Mouse (Mus musculus) urinary bladder, postnatal 14 days (tissue): ENCODE data around the gene Evx2.
A peak's percentile ranks its signal among the peaks of the same experiment; 100 is the strongest.

ENCODE experiments used
- DNase-seq: peaks from one replicate; pipeline ENCODE4 v3.0.0; 2021; ENCODE audit warnings: low spot score

The Evx2 gene

GRCm38 (mm10) chr2:74659507-74660005, at the start of gene Evx2:
Evx2 (minus strand) TSS chr2:74659557.
- DNase-seq: no peak

GRCm38 (mm10) chr2:74708676-74709075, 49.3 kb upstream of the Evx2 start:
- peak; percentile 38 for DNase-seq

GRCm38 (mm10) chr2:74707599-74707998, 48.2 kb upstream of the Evx2 start:
- no peak for DNase-seq

DNA sequence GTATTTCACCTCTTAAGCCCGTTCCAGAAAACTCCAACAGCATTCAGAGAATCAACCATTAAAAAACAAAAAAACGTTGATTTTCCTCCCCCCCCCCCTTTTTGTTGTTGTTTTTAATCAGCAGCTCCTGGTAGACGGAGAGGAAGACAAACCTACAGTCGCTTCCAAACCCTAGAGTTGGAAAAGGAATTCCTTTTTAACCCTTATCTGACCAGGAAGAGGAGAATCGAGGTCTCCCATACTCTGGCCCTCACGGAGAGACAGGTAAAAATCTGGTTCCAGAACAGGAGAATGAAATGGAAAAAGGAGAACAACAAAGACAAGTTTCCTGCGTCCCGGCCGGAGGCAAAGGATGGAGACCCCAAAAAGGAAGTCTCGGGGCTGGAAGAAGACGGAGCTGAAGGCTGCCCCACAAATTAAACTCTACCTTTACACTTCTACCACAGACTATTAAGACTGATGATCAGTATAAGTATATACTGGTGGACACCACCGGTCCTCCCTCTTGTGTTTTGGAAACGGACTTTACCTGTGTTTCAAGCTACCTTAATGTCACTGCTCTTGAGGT, 47.1 kb upstream of the Evx2 start:
- no peak for DNase-seq

GRCm38 (mm10) chr2:74705467-74706089, 46.2 kb upstream of the Evx2 start:
- DNase-seq: peak; percentile 70

- DNase-seq: peak; percentile 53
These were observed 45.7 kb upstream of the Evx2 start for GRCm38 (mm10) chr2:74704999-74705466.

GRCm38 (mm10) chr2:74704393-74704998, 45.1 kb upstream of the Evx2 start, which contains the start of gene Hoxd8:
Hoxd8 (plus strand) TSS chr2:74704615.
- peak; percentile 88 for DNase-seq

- no peak for DNase-seq
These were observed 44.5 kb upstream of the Evx2 start for GRCm38 (mm10) chr2:74703720-74704392.

DNA sequence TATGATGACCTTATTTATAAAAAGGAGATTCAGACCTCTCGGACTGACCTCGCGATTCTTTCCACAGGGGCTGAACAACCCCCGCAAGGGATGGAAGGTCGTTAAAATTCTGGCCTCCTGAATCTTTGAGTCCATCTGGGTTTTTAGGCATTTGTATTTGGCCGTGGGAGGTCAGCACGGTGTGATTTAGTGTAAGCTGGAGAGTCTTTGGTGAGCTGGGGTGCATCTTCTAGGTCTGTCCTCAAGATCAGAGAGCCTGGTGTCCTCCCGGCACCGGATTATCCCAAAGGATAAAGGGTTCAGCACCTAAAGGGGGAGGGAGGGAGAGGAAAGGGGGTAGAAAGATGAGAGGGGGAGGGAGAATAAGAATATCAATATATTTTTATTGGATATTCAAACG, 44.0 kb upstream of the Evx2 start:
- DNase-seq: no peak

GRCm38 (mm10) chr2:74702820-74703219, 43.5 kb upstream of the Evx2 start:
- no peak for DNase-seq

GRCm38 (mm10) chr2:74701949-74702819, 42.8 kb upstream of the Evx2 start:
- DNase-seq: peak; percentile 85

- DNase-seq: no peak
These were observed 41.3 kb upstream of the Evx2 start for GRCm38 (mm10) chr2:74700546-74701112.

DNA sequence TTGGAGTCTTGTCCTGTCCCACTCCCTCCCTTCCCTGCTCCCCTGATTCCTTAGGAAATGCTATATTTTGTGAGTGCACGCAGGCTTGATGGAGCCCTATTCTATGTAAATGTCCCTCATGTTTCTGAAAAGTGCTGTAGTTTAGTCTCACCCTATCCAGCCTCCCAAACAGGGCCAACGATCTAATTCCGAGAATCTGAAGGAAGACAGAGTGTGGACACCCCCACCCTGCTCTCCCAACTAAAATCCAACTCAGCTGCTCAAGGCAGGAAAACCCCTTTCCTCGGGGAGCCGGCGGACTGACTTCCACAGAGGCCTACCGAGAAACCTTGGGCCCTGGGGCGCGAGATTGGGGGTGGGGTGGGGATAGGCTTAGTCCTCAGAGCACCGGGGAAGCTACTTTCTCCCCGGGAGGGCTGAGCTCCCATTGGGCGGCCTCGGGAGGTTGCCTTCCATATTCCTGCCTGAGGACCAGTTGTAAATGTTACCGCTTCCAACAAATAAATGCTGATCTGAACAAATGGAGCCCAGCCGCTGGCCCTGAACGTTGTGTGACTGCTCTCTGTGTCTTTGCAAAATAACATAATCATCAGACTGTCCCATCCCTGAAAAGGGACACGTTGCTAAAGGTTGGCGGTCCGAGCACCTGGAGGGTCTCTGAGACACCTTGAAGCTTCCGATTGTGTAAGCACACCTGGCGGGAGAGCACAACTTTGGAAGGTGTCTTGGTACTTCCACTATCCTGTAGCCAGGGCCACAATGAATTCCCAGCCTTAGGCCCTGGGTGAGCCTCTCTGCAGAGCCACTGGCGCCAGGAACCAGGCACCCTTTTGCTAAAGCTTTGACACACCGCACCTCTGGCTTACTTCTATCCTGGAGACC, 40.5 kb upstream of the Evx2 start:
- DNase-seq: no peak

DNA sequence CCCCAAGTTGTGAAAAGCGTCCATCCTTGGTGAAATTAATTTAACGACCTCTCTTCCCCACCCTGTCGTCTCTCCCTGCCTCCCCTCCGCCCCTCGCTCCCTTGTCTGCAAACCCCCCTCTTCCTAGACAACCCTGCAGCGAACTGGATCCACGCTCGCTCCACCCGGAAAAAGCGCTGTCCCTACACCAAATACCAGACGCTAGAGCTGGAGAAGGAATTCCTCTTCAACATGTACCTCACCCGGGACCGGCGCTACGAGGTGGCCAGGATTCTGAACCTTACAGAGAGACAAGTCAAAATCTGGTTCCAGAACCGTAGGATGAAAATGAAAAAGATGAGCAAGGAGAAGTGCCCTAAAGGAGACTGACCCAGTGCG, 39.7 kb upstream of the Evx2 start:
- DNase-seq: no peak

DNA sequence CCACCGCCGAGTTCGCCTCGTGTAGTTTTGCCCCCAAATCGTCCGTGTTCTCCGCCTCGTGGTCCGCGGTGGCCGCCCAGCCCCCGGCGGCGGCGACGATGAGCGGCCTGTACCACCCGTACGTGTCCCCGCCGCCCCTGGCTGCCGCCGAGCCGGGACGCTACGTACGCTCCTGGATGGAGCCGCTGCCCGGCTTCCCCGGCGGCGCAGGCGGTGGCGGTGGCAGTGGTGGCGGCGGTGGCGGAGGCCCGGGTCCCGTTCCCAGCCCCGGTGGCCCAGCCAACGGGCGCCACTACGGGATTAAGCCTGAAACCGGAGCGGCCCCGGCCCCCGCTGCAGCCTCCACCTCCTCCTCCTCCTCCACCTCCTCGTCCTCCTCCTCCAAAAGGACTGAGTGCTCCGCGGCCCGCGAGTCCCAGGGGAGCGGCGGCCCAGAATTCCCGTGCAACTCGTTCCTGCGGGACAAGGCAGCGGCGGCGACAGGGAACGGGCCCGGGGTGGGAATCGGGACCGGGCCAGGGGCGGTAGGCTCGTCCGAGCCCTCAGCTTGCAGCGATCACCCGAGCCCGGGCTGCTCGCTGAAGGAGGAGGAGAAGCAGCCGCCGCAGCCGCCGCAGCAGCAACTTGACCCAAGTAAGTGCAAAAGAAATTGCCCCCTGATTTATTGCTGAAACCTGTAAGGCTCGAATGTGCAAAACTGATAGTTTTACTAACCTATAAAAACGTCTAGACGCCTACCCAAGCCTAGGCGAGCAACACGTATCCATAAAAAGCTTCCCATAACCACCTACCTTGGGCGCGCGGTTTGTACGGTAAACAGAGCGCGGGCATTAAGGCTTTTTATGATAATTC, 39.1 kb upstream of the Evx2 start:
- peak; percentile 53 for DNase-seq

GRCm38 (mm10) chr2:74697567-74698121, 38.3 kb upstream of the Evx2 start, which contains the start of gene Hoxd9:
Hoxd9 (plus strand) TSS chr2:74697727.
- DNase-seq: peak; percentile 79

DNA sequence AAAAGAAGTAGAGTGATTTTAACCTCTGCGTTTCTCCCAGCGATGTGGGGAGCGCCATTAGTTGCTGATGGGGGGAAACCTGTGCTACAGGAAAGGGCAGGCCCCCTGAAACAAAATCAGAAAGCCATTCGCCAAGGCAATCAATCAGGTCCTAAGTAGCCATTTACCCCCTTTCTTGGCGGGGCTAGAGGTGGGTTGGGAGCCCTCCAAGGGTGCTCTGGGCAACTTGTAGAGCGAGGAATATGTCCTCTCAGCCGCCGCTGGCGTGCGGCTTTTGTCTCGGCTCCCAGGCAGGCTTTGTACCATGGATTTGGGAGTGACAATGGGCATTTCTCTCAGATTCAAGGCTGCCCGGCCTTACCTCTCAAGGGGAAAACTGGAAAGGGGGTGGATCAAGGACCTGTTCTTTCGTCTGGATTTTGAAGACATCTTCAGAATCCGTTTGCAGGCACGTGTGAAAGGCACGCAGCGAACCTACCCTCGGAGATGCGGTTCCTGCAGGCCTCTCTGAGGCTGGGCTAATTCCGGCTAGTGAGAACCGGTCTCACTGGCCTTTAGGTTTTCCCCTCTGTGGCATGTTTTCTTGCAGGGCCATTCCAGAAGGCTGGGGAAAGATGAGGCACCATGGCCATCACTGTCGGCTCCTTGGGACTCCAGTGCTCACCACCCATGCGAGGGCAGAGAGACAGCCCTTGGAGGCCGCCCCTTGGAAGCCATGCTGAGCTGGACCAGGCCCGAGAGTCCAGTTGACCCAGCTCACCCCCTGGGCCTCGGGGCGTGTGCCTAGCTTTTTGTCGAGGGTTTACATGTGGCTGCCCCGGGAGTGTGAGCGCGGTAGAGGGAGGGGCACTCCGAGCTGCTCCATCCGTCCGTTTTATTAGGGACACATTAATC, 37.3 kb upstream of the Evx2 start:
- no peak for DNase-seq
